Mouse (Mus musculus) forebrain, embryonic 16.5 days (tissue): ENCODE measurements at regions not wholly inside any gene's neighbourhood (a gene's known extent, or its start where the extent isn't known, plus 50 kb on each side); places are given as distances from the start of the nearest gene placed in this dataset.
A peak's percentile ranks its signal among the peaks of the same experiment; 100 is the strongest.

Experiments used
- ATAC-seq: fragments of 200-750 bp; cut with Nextera tagmentation; 2 replicates; pipeline ENCODE4 v1.8.0; 2017; ENCODE audit warnings: mild to moderate bottlenecking, moderate library complexity
- H3K27ac ChIP-seq: fragments of 300-500 bp; sonication (generic); 2 replicates; pipeline ENCODE4 v1.5.1; 2014; ENCODE audit warnings: low read length, control low read depth
- H3K27me3 ChIP-seq: fragments of 300-500 bp; sonication (generic); replicated peaks from 2 replicates; pipeline ENCODE4 v1.6.1; 2014; ENCODE audit warnings: low read length; ENCODE audit not compliant: control insufficient read depth, insufficient read depth
- H3K36me3 ChIP-seq: fragments of 300-500 bp; sonication (generic); 2 replicates; pipeline ENCODE4 v1.6.1; 2014; ENCODE audit not compliant: control insufficient read depth, insufficient read depth
- H3K4me1 ChIP-seq: fragments of 300-500 bp; sonication (generic); replicated peaks from 2 replicates; pipeline ENCODE4 v1.6.1; 2014; ENCODE audit warnings: low read length; ENCODE audit not compliant: control insufficient read depth, insufficient read depth
- H3K4me2 ChIP-seq: fragments of 300-500 bp; sonication (generic); 2 replicates; pipeline ENCODE4 v1.6.1; 2014; ENCODE audit warnings: mild to moderate bottlenecking, low read length, control low read depth
- H3K4me3 ChIP-seq: fragments of 300-500 bp; sonication (generic); replicated peaks from 2 replicates; pipeline ENCODE4 v1.5.1; 2014; ENCODE audit warnings: mild to moderate bottlenecking, low read length, control low read depth
- H3K9ac ChIP-seq: fragments of 300-500 bp; sonication (generic); replicated peaks from 2 replicates; pipeline ENCODE4 v1.6.1; 2014; ENCODE audit warnings: low read depth, low read length, control low read depth
- H3K9me3 ChIP-seq: fragments of 300-500 bp; sonication (generic); 2 replicates; pipeline ENCODE4 v1.6.1; 2016; ENCODE audit warnings: low read length; ENCODE audit not compliant: control insufficient read depth
- WGBS: fragments of 180-500 bp; shearing (Covaris S2); extraction: QIAGEN DNeasy Blood & Tissue Kit; methylation state at CpG from one replicate; pipeline ENCODE4 v1.1.7; 2014; 5-methylcytosine and 5-hydroxymethylcytosine counted together

DNA sequence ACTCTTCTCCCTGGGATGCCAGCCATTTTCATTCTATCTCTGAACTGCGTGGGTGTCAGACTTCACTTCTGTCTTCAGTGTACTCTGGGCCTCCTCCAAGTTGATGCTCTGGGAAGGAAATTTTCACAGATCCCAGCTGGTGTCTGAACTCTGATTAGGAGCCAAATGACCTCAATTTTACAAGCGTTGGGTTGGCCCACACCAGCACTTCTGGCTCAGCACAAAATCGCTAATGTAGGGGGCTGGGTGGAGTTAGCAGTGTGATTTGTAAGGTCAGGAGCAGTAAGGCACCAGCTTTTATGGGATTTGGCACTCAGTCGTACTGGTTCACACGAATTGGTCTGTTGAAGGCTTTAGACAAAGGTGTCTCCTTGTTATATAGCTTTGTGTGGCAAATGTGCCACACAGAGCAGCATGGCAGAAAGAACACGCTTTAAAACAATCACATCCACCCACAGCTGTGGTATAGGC is 576.3 kb upstream of the Kdm8 start:
- Histone ChIP-seq H3K27ac (peak overlapping the region; percentile 41; the same call in 1 of the 2 replicates), H3K4me3 (no peak overlapping the region), H3K9me3 (no peaks in the 10 kb centered on the region), H3K4me1 (peaks cover 14% of the 10 kb centered on the region), H3K36me3 (no peaks in the 10 kb centered on the region), H3K9ac (no peak overlapping the region), H3K27me3 (no peaks in the 10 kb centered on the region), H3K4me2 (no peak overlapping the region)
- peak; percentile 83 for ATAC-seq
- WGBS: 28% methylated on average over 6 of the region's 6 CpGs

DNA sequence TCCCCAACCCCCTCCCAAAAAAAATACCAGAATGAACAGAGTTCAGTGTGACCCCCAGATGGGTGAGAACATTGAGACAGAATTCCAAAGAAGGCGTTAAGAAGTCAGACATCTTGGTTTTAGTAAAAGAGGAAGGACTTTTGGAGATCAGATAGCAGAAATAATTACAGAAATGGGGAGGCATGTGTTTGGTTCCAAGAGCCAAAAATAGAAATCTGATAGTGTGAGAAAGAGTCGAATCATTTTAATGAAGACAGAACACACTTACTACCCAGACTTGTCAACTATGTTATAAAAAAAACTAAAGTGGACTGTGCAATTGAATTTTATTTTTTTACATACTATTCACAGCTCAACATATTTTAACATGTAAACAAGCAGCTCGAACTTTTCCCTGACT is 575.9 kb upstream of the Kdm8 start:
- H3K9ac ChIP-seq: no peak overlapping the region
- H3K36me3 ChIP-seq: no peaks in the 10 kb centered on the region
- no peaks in the 10 kb centered on the region for H3K9me3 ChIP-seq
- H3K4me3 ChIP-seq: no peak overlapping the region
- WGBS: 52% methylated on average over 3 of the region's 3 CpGs
- H3K4me2 ChIP-seq: no peak overlapping the region
- no peaks in the 10 kb centered on the region for H3K27me3 ChIP-seq
- H3K27ac ChIP-seq: peak overlapping the region; percentile 41; the same call in 1 of the 2 replicates
- H3K4me1 ChIP-seq: peaks cover 14% of the 10 kb centered on the region
- peak; percentile 43 for ATAC-seq

DNA sequence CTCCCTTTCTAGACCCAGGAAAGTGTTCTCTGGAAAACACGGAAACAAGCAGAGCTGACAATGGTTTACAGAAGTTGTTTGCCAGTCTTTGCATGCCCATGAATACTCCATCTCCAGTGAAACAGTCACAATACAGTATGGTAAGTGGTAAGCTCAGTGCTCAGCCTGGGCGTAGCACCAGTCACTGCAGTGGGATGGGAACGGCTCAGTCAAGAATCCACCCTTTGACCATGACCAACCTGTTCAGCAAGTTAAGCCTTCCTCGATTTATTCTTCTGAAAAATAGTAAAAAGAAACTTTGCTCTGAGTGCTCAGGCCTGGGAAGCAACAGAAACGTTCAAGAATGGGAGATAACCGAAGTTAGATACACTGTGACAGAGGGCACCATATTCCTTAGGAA is 563.7 kb upstream of the Kdm8 start:
- Histone ChIP-seq H3K27ac (no peak overlapping the region), H3K36me3 (no peaks in the 10 kb centered on the region), H3K9ac (no peak overlapping the region), H3K4me3 (no peak overlapping the region), H3K4me2 (no peak overlapping the region), H3K27me3 (no peaks in the 10 kb centered on the region), H3K4me1 (no peaks in the 10 kb centered on the region), H3K9me3 (no peaks in the 10 kb centered on the region)
- no peak for ATAC-seq
- 89% methylated on average over 6 of the region's 6 CpGs for WGBS

DNA sequence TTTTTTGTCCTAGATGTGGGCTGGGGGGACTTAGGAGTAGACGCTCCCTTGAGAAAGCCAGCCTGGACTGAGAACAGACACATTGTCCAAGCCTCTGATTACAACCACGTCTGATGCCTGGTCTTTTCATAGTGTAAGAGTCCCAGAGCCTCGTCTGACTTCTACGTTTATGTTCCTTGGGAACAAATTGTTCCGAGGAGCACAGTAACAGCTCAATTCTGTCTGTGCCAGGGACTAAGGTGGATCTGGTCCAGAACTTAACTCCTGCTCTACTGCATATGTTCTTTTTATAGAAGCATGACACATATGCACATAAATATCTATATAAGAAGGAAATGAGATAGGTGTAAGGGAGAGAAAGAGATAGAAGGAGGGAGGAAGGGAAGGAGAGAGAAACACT is 537.2 kb upstream of the Kdm8 start:
- 34% methylated on average over 5 of the region's 5 CpGs for WGBS
- ATAC-seq: no peak
- no peaks in the 10 kb centered on the region for H3K9me3 ChIP-seq

DNA sequence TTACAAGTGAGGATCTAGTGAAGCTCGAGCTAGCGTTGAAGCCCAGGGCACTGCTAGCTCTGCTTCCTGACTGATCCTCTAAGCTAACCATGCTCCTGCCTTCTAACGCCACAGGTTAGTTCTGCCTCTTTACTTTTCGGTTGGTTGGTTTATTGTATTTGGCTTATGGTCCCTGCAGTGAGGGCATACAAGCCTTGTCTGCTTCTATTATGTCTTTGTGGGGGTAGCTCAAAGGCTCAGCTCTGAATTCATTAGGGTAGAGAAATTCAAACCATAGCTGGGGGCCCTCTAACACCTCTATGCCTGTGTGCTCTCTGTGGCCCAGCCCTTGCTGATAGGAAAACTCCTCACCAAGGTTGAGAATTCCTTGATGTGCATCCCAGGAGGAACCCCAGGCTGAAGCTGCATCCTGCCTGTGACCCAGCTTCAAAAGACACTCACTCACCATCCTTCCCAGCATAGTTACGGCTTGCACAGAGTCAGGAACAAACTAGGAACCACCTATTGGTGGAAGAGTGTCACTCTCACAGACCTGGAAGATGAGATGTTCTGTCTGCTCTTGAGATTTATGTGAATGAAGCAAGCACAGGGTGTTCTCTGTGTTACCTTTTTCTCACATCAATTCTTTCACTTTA is 536.7 kb upstream of the Kdm8 start:
- ATAC-seq: no peak
- no peak overlapping the region for H3K27ac ChIP-seq
- H3K9me3 ChIP-seq: no peaks in the 10 kb centered on the region
- 21% methylated on average over 5 of the region's 5 CpGs for WGBS
- no peaks in the 10 kb centered on the region for H3K36me3 ChIP-seq
- no peak overlapping the region for H3K4me3 ChIP-seq
- no peak overlapping the region for H3K9ac ChIP-seq
- no peak overlapping the region for H3K4me2 ChIP-seq
- H3K4me1 ChIP-seq: peaks cover 9% of the 10 kb centered on the region; the same call in 1 of the 2 replicates
- H3K27me3 ChIP-seq: no peaks in the 10 kb centered on the region

More for the DNA sequence above, 537.2 kb upstream of the Kdm8 start:
- Histone ChIP-seq H3K4me1 (peaks cover 9% of the 10 kb centered on the region; the same call in 1 of the 2 replicates), H3K27me3 (no peaks in the 10 kb centered on the region), H3K36me3 (no peaks in the 10 kb centered on the region), H3K4me2 (no peak overlapping the region), H3K27ac (no peak overlapping the region), H3K9ac (no peak overlapping the region), H3K4me3 (no peak overlapping the region)

DNA sequence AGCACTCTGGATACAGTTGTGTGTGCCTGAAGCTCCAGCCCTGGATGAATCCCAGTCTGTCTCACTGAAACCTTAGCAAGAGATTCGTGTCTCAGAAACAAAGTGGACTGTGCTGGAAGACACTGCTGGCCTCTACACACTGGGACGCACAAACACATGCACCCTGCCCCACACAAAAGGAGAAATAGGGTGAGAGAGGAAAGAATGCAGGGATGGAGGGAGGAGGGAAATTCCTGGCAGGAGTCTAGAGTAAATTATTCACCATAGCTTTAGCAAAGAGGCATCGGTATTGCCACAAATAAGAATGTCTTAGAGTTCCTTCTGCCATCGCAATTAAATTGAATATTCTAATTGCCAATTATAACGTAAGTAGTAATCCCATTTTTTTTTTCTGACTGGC is 530.4 kb upstream of the Kdm8 start:
- Histone ChIP-seq H3K36me3 (no peaks in the 10 kb centered on the region), H3K9ac (no peak overlapping the region), H3K27ac (no peak overlapping the region), H3K4me2 (no peak overlapping the region), H3K9me3 (no peaks in the 10 kb centered on the region), H3K27me3 (no peaks in the 10 kb centered on the region), H3K4me3 (no peak overlapping the region), H3K4me1 (peaks cover 8% of the 10 kb centered on the region)
- WGBS: 20% methylated on average over 5 of the region's 5 CpGs
- no peak for ATAC-seq

DNA sequence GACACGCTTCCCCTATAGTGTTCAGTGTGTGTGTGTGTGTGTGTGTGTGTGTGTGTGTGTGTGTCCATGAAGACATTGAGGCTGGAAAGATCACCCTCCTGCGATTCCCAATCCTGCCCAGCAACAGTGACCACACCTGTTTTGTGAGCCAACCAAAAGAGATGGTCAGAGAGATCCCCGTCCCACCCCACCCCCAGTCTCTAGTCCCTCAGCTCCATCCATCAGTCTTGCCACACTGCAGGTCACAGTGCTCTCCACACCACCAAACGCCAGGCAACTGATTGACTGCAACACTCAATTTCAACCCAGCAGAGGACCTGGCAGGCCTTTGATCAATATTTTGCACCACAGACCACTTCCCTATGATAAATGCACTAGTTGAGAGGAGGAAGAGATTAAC is 530.0 kb upstream of the Kdm8 start:
- H3K4me2 ChIP-seq: no peak overlapping the region
- no peaks in the 10 kb centered on the region for H3K9me3 ChIP-seq
- H3K27me3 ChIP-seq: no peaks in the 10 kb centered on the region
- peaks cover 8% of the 10 kb centered on the region for H3K4me1 ChIP-seq
- no peaks in the 10 kb centered on the region for H3K36me3 ChIP-seq
- no peak overlapping the region for H3K4me3 ChIP-seq
- no peak overlapping the region for H3K27ac ChIP-seq
- WGBS: 52% methylated on average over 4 of the region's 4 CpGs
- no peak for ATAC-seq
- no peak overlapping the region for H3K9ac ChIP-seq

DNA sequence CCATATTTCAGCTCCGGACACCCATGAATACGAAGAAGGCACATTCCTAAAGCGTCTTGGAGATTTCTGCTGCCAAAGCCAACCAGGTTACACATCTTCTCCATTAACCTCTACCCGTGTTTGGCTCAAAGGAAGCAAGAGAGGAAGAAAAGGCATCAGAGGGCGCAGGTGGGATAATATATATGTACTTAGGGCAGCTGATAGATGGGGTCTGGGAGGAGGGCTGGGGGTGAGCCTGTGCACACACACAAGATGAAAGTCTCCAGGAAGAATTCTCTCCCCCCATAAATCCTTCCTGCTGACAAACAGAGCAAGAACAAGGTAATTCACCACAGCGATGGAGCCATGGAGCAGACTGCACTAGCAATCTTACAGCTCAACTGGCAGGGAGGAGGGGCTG is 529.5 kb upstream of the Kdm8 start:
- ATAC-seq: no peak
- H3K27ac ChIP-seq: no peak overlapping the region
- peaks cover 8% of the 10 kb centered on the region for H3K4me1 ChIP-seq
- H3K9ac ChIP-seq: no peak overlapping the region
- WGBS: 72% methylated on average over 6 of the region's 6 CpGs
- H3K27me3 ChIP-seq: no peaks in the 10 kb centered on the region
- H3K4me3 ChIP-seq: no peak overlapping the region
- H3K36me3 ChIP-seq: no peaks in the 10 kb centered on the region
- no peak overlapping the region for H3K4me2 ChIP-seq
- H3K9me3 ChIP-seq: no peaks in the 10 kb centered on the region

DNA sequence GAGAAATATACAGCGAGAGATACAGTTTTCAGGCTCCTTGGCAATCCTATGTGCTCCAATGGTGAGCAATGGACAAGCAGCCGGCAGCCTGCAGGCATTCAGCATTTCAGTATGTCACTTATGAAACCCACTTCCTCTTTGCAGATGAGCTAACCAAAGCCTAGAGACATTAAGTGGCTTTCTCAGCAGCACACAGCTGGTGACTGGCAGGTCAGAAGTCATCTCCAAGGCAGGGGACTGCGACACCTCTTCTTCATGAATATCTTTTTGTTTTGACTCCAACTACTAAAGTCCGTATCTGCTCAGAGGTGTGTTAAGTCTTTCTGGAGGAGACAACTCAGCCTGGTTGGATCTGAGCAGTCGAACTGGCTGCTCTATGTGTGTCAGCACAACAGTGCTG is 528.8 kb upstream of the Kdm8 start:
- Histone ChIP-seq H3K9ac (no peak overlapping the region), H3K4me2 (no peak overlapping the region), H3K4me3 (no peak overlapping the region), H3K4me1 (peaks cover 8% of the 10 kb centered on the region), H3K27me3 (no peaks in the 10 kb centered on the region), H3K9me3 (no peaks in the 10 kb centered on the region), H3K27ac (no peak overlapping the region), H3K36me3 (no peaks in the 10 kb centered on the region)
- no peak for ATAC-seq
- 77% methylated on average over 5 of the region's 5 CpGs for WGBS
